Mouse (Mus musculus) forebrain, postnatal 0 days (tissue): Measurements from ENCODE around the gene Prps1l1. TPM values are rescaled to one million over a fixed set of nuclear protein-coding genes. Genes with fewer than 3 reads are reported as not detected.
A peak's percentile ranks its signal among the peaks of the same experiment; 100 is the strongest.

Experiments used
- ATAC-seq: fragments of 200-750 bp; cut with Nextera tagmentation; 2 replicates; pipeline ENCODE4 v1.8.0; 2017; ENCODE audit warnings: mild to moderate bottlenecking, moderate library complexity
- DNase-seq: peaks from one replicate; pipeline ENCODE4 v3.0.0-alpha.2; 2015
- H3K27ac ChIP-seq: fragments of 300-500 bp; sonication (generic); 2 replicates; pipeline ENCODE4 v1.5.1; 2014; ENCODE audit warnings: low read depth, mild to moderate bottlenecking, antibody characterized with exemption, low read length, moderate library complexity, mixed read lengths
- H3K27me3 ChIP-seq: fragments of 300-500 bp; sonication (generic); 2 replicates; pipeline ENCODE4 v1.6.1; 2014; ENCODE audit warnings: mild to moderate bottlenecking, low read length, mixed read lengths; ENCODE audit not compliant: insufficient read depth
- H3K36me3 ChIP-seq: fragments of 300-500 bp; sonication (generic); 2 replicates; pipeline ENCODE4 v1.6.1; 2014; ENCODE audit warnings: mild to moderate bottlenecking, moderate library complexity; ENCODE audit not compliant: insufficient read depth
- H3K4me1 ChIP-seq: fragments of 300-500 bp; sonication (generic); 2 replicates; pipeline ENCODE4 v1.6.1; 2014; ENCODE audit warnings: antibody characterized with exemption; ENCODE audit not compliant: insufficient read depth
- H3K4me2 ChIP-seq: fragments of 300-500 bp; sonication (generic); 2 replicates; pipeline ENCODE4 v1.6.1; 2014; ENCODE audit warnings: low read depth, mild to moderate bottlenecking, moderate library complexity
- H3K4me3 ChIP-seq: fragments of 300-500 bp; sonication (generic); 2 replicates; pipeline ENCODE4 v1.5.1; 2014; ENCODE audit warnings: low read depth, low read length, mixed read lengths
- H3K9ac ChIP-seq: fragments of 300-500 bp; sonication (generic); 2 replicates; pipeline ENCODE4 v1.6.1; 2014; ENCODE audit warnings: mild to moderate bottlenecking
- H3K9me3 ChIP-seq: fragments of 300-500 bp; sonication (generic); 2 replicates; pipeline ENCODE4 v1.6.1; 2016; ENCODE audit warnings: low read length
- CTCF ChIP-seq: sonication (generic); IDR thresholded peaks from 2 replicates; pipeline ENCODE4 v1.5.1; 2016; ENCODE audit warnings: antibody characterized with exemption, control low read depth, low read depth
- WGBS: fragments of 180-500 bp; shearing (Covaris S2); extraction: QIAGEN DNeasy Blood & Tissue Kit; methylation state at CpG from one replicate; pipeline ENCODE4 v1.1.7; 2014; 5-methylcytosine and 5-hydroxymethylcytosine counted together
- polyA plus RNA-seq: library from polyadenylated mRNA; unstranded; fragments of >200 nt; fragmentation: Nextera tagmentation; extraction: Ambion mirVana; gene quantifications from 2 replicates; pipeline ENCODE4 v1.2.1, GENCODE M21; 2015
- total RNA-seq: library from RNA; depleted of rRNA; stranded (reverse); fragments of >200 nt; gene quantifications from 2 replicates; pipeline ENCODE4 v1.2.3, GENCODE M21; 2014

Prps1l1 gene
- total and polyA plus RNA-seq, 2 experiments from 2014 or later: not detected

DNA sequence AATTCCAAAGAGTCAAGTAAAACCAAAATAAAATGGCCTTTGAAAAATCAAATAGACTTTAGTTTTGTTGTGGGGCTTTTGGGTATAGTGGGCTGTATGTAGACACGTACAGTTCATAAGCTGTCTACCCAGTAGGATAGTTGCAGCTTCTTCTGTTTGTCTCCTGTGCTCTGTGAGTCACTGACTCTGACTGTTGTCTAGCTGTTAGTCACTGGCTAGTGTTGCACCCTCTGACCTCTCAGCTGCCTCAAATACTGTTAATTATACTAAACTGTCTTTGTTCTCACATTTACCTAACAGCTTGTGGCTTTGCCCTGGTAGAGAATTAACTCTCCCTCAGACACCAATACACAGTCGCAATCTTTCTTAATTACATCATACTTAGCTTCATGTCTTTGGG, 7.3 kb downstream of the Prps1l1 start:
- TF ChIP-seq CTCF: no peak
- no peak overlapping the region for H3K9ac ChIP-seq
- H3K27me3 ChIP-seq: no peaks in the 10 kb centered on the region
- H3K4me1 ChIP-seq: no peaks in the 10 kb centered on the region
- 73% methylated on average over 2 of the region's 2 CpGs for WGBS
- H3K27ac ChIP-seq: no peak overlapping the region
- DNase-seq: no peak
- H3K9me3 ChIP-seq: 0 out of 2 replicates have a peak, but pooled peaks cover 4% of the 10 kb centered on the region
- H3K4me2 ChIP-seq: no peak overlapping the region
- H3K36me3 ChIP-seq: no peaks in the 10 kb centered on the region
- no peak for ATAC-seq
- no peak overlapping the region for H3K4me3 ChIP-seq

DNA sequence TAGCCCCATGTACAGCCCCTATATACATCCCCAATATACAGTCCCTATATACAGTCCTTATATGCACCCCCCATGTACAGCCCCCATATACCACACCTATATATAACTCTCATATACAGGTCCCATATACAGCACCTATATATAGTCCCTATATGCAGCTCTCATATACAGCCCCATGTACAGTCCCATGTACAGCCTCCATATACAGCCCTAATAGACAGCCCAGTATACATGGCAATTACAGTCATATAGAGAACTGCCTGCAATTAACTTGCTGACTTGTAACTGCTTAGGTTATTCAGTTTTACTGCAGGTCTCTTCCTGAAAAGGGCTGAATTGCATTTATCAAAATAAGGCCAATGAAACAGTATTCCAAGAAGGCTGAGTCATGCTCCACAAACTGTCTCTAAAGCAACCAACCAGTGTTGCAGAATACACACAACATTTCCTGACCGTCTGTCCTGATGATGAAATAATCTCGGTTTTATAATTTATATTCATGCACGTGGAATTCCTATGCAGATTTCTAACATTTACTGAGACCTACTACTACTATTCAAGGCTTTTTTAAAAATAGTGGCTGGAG, 13.1 kb downstream of the Prps1l1 start:
- TF ChIP-seq CTCF: no peak
- no peak for DNase-seq
- Histone ChIP-seq H3K27me3 (no peaks in the 10 kb centered on the region), H3K9ac (no peak overlapping the region), H3K4me3 (no peak overlapping the region), H3K4me1 (no peaks in the 10 kb centered on the region), H3K36me3 (no peaks in the 10 kb centered on the region), H3K9me3 (0 out of 2 replicates have a peak, but pooled peaks cover 4% of the 10 kb centered on the region), H3K27ac (no peak overlapping the region), H3K4me2 (no peak overlapping the region)
- WGBS: 90% methylated on average over 3 of the region's 3 CpGs
- ATAC-seq: no peak

- TF ChIP-seq CTCF: no peak
- Histone ChIP-seq H3K9me3 (0 out of 2 replicates have a peak, but pooled peaks cover 4% of the 10 kb centered on the region), H3K27me3 (no peaks in the 10 kb centered on the region), H3K27ac (no peak overlapping the region), H3K4me1 (no peaks in the 10 kb centered on the region), H3K36me3 (no peaks in the 10 kb centered on the region), H3K4me3 (no peak overlapping the region), H3K9ac (no peak overlapping the region), H3K4me2 (no peak overlapping the region)
- DNase-seq (no peak), ATAC-seq (no peak)
- WGBS: 62% methylated on average over 12 of the region's 12 CpGs
Measured at GRCm38 (mm10) chr12:34998778-34999467, 14.4 kb downstream of the Prps1l1 start.

GRCm38 (mm10) chr12:35000323-35000722, 15.8 kb downstream of the Prps1l1 start:
- 0 out of 2 replicates have a peak, but pooled peaks cover 2% of the 10 kb centered on the region for H3K9me3 ChIP-seq
- no peak for DNase-seq

GRCm38 (mm10) chr12:35005748-35006147, 21.2 kb downstream of the Prps1l1 start:
- Histone ChIP-seq H3K27me3 (no peaks in the 10 kb centered on the region), H3K36me3 (no peaks in the 10 kb centered on the region), H3K27ac (no peak overlapping the region), H3K4me3 (no peak overlapping the region), H3K4me2 (no peak overlapping the region), H3K9ac (no peak overlapping the region), H3K9me3 (no peaks in the 10 kb centered on the region), H3K4me1 (no peaks in the 10 kb centered on the region)
- ATAC-seq: 0 out of 2 replicates have a peak, but pooled peaks have one; percentile 18
- no peak for DNase-seq
- no peak for TF ChIP-seq CTCF

More at GRCm38 (mm10) chr12:35000323-35000722, 15.8 kb downstream of the Prps1l1 start:
- WGBS: 37% methylated on average over 4 of the region's 4 CpGs
- Histone ChIP-seq H3K27ac (no peak overlapping the region), H3K4me3 (no peak overlapping the region), H3K4me1 (no peaks in the 10 kb centered on the region), H3K27me3 (no peaks in the 10 kb centered on the region), H3K36me3 (no peaks in the 10 kb centered on the region), H3K4me2 (no peak overlapping the region), H3K9ac (no peak overlapping the region)
- no peak for TF ChIP-seq CTCF
- no peak for ATAC-seq

- no peak overlapping the region for H3K4me3 ChIP-seq
- DNase-seq: no peak
- no peaks in the 10 kb centered on the region for H3K27me3 ChIP-seq
- H3K36me3 ChIP-seq: no peaks in the 10 kb centered on the region
- no peak overlapping the region for H3K27ac ChIP-seq
- no peak for ATAC-seq
- no peak overlapping the region for H3K9ac ChIP-seq
- H3K4me2 ChIP-seq: no peak overlapping the region
- 45% methylated on average over 1 of the region's 1 CpGs for WGBS
- no peak for TF ChIP-seq CTCF
- no peaks in the 10 kb centered on the region for H3K4me1 ChIP-seq
- no peaks in the 10 kb centered on the region for H3K9me3 ChIP-seq
Measured at GRCm38 (mm10) chr12:35007851-35008250, 23.3 kb downstream of the Prps1l1 start.

GRCm38 (mm10) chr12:35008340-35009137, 24.0 kb downstream of the Prps1l1 start:
- TF ChIP-seq CTCF: no peak
- DNase-seq: peak; percentile 69
- Histone ChIP-seq H3K27me3 (no peaks in the 10 kb centered on the region), H3K27ac (0 out of 2 replicates have a peak overlapping the region, but pooled peaks have one; percentile 3), H3K36me3 (no peaks in the 10 kb centered on the region), H3K4me2 (no peak overlapping the region), H3K9me3 (no peaks in the 10 kb centered on the region), H3K9ac (no peak overlapping the region), H3K4me1 (no peaks in the 10 kb centered on the region), H3K4me3 (no peak overlapping the region)
- WGBS: 11% methylated on average over 11 of the region's 11 CpGs
- peak; percentile 95 for ATAC-seq
